8 mouse cellular contexts compared by ENCODE assay signal in genomic region chr9:57798725-57799253, GRCm38 (mm10). TPM values are rescaled to one million over a fixed set of nuclear protein-coding genes. Genes with fewer than 3 reads are reported as not detected.
A peak's percentile ranks its signal among the peaks of the same experiment; 100 is the strongest.
DNase-seq lines count a peak whose midpoint lies in the region; TF ChIP-seq lines count a peak whose summit lies in the region.

No protein-coding gene starts in this region.

- H3K4me3 ChIP-seq in testis, adult 2 months (ENCODE audit: control insufficient read depth, low read depth, low read length) = peak overlapping the region; percentile 38

- no peak for TF ChIP-seq CTCF in testis, adult 2 months (IDR thresholded peaks at IDR 0.05; ENCODE audit: control insufficient read depth, insufficient read depth, insufficient replicate concordance, low read depth, low read length)

- no peaks in the 10 kb centered on the region for H3K4me1 ChIP-seq in testis, adult 2 months (ENCODE audit: control insufficient read depth, insufficient read depth, low read length)

- H3K27me3 ChIP-seq in testis, adult 2 months (ENCODE audit: control insufficient read depth, insufficient read depth, low read length) = no peaks in the 10 kb centered on the region

- H3K27ac ChIP-seq in testis, adult 2 months (ENCODE audit: control insufficient read depth, insufficient read depth, low read depth, low read length) = no peak overlapping the region

- peaks cover 8% of the 10 kb centered on the region for H3K36me3 ChIP-seq in testis, adult 2 months (ENCODE audit: control insufficient read depth, insufficient read depth, low read length)

- peak; percentile 34; the same call in 1 of the 2 replicates for TF ChIP-seq POLR2A in testis, adult 2 months (IDR thresholded peaks at IDR 0.05; ENCODE audit: control insufficient read depth, low read depth, low read length)

- DNase-seq in testis, postnatal 14 days (ENCODE audit: low spot score) = no peak
- peak; percentile 61 for DNase-seq in heart, adult 8-10 months (ENCODE audit: low spot score)
- peak; percentile 18 to 25 for DNase-seq in kidney, postnatal 36 days
- peak; percentile 59 for DNase-seq in retina, postnatal 1 day
- no peak for DNase-seq in spleen, postnatal 4 days (ENCODE audit: low spot score in 2 of 2)
- DNase-seq in urinary bladder, postnatal 25 days (ENCODE audit: low spot score) = no peak
- DNase-seq in frontal cortex, postnatal 25 days (ENCODE audit: low spot score in 2 of 2) = no peak

RNA-seq across cellular contexts. Expression of gene Clk3, which starts 33.1 kb away (rescaled TPM):
- 197 and 224 TPM in 2 replicates for polyA plus RNA-seq in testis, adult 2 months (2012; rRNA removed)
- 10 to 100 TPM; 23.8 to 36.5 (median 29.3) TPM for total RNA-seq in heart, adult 8-10 months (2022)

RNA-seq across cellular contexts. Expression of gene Arid3b, which starts 37.8 kb away (rescaled TPM):
- 42.9 and 44.8 TPM in 2 replicates for polyA plus RNA-seq in testis, adult 2 months (2012; rRNA removed)
- 1 to 10 TPM; 2.9 to 5.4 (median 3.4) TPM for total RNA-seq in heart, adult 8-10 months (2022)

Comparison
In these comparisons a context has a peak if more than half of its experiments do, and no peak if none do; other contexts are left out.
1. DNase-seq: peak in heart, adult 8-10 months (single experiment), kidney, postnatal 36 days (2 of 2) and retina, postnatal 1 day (single experiment); none in testis, postnatal 14 days (single experiment), spleen, postnatal 4 days (0 of 2), urinary bladder, postnatal 25 days (single experiment) and frontal cortex, postnatal 25 days (0 of 2).